Mouse (Mus musculus) hindbrain, embryonic 12.5 days (tissue): ENCODE data around the gene Hist1h3d. TPM values are rescaled to one million over a fixed set of nuclear protein-coding genes. Genes with fewer than 3 reads are reported as not detected.
A peak's percentile ranks its signal among the peaks of the same experiment; 100 is the strongest.
"Not testable (repeated sequence)": the region's sequence is repeated elsewhere in the genome, so short reads cannot be mapped to it uniquely, and the experiment has no call there.

Experiments used
- ATAC-seq: fragments of 200-750 bp; cut with Nextera tagmentation; 2 replicates; pipeline ENCODE4 v1.8.0; 2017; ENCODE audit warnings: moderate TSS enrichment; ENCODE audit not compliant: low FRiP score
- H3K27ac ChIP-seq: fragments of 300-500 bp; sonication (generic); 2 replicates; pipeline ENCODE4 v1.5.1; 2016; ENCODE audit warnings: mild to moderate bottlenecking
- H3K27me3 ChIP-seq: fragments of 300-500 bp; sonication (generic); 2 replicates; pipeline ENCODE4 v1.6.1; 2016; ENCODE audit warnings: mild to moderate bottlenecking
- H3K36me3 ChIP-seq: fragments of 300-500 bp; sonication (generic); 2 replicates; pipeline ENCODE4 v1.6.1; 2016; ENCODE audit warnings: mild to moderate bottlenecking
- H3K4me1 ChIP-seq: fragments of 300-500 bp; sonication (generic); 2 replicates; pipeline ENCODE4 v1.6.1; 2016
- H3K4me2 ChIP-seq: fragments of 300-500 bp; sonication (generic); replicated peaks from 2 replicates; pipeline ENCODE4 v1.6.1; 2016; ENCODE audit warnings: mild to moderate bottlenecking
- H3K4me3 ChIP-seq: fragments of 300-500 bp; sonication (generic); 2 replicates; pipeline ENCODE4 v1.5.1; 2016; ENCODE audit warnings: mild to moderate bottlenecking
- H3K9ac ChIP-seq: fragments of 300-500 bp; sonication (generic); 2 replicates; pipeline ENCODE4 v1.6.1; 2016; ENCODE audit warnings: mild to moderate bottlenecking, moderate library complexity
- H3K9me3 ChIP-seq: fragments of 300-500 bp; sonication (generic); replicated peaks from 2 replicates; pipeline ENCODE4 v1.6.1; 2016; ENCODE audit warnings: mild to moderate bottlenecking
- WGBS: fragments of 180-500 bp; shearing (Covaris S2); methylation state at CpG from one replicate; pipeline ENCODE4 v1.1.7; 2016; 5-methylcytosine and 5-hydroxymethylcytosine counted together
- polyA plus RNA-seq: library from polyadenylated mRNA; unstranded; fragments of >200 nt; fragmentation: Nextera tagmentation; extraction: Ambion mirVana; gene quantifications from 2 replicates; pipeline ENCODE4 v1.2.1, GENCODE M21; 2016

Hist1h3d gene
- polyA plus RNA-seq, 1 experiment from 2014 or later: 4.8 TPM

DNA sequence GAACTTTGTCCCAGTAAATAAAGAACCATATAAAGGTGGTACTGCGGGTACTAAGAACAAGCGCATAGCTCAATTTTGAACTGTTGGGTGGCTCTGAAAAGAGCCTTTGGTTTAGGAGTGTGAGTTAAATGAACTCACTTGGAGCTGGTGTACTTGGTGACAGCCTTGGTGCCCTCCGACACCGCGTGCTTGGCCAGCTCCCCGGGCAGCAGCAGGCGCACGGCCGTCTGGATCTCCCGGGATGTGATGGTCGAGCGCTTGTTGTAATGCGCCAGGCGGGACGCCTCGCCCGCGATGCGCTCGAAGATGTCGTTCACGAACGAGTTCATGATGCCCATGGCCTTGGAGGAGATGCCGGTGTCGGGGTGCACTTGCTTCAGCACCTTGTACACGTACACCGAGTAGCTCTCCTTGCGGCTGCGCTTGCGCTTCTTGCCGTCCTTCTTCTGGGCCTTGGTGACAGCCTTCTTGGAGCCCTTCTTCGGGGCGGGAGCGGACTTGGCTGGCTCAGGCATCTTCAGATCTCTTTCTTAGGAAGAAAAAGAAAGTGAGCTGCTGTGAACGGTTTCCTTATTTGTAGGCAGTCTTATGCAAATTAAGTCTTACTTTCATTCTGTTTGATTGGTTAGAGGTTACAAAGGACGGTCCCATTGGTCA, 10.0 kb downstream of the Hist1h3d start:
- H3K9me3 ChIP-seq, H3K27me3 ChIP-seq, H3K36me3 ChIP-seq: not testable (repeated sequence)
- 0% methylated on average over 23 of the region's 36 CpGs for WGBS
- peak overlapping the region; percentile 37 for H3K4me3 ChIP-seq
- peak overlapping the region; percentile 75 for H3K9ac ChIP-seq
- peak overlapping the region; percentile 69 for H3K4me2 ChIP-seq
- ATAC-seq: peak; percentile 91
- H3K27ac ChIP-seq: peak overlapping the region; percentile 94
- peaks cover 24% of the 10 kb centered on the region for H3K4me1 ChIP-seq

DNA sequence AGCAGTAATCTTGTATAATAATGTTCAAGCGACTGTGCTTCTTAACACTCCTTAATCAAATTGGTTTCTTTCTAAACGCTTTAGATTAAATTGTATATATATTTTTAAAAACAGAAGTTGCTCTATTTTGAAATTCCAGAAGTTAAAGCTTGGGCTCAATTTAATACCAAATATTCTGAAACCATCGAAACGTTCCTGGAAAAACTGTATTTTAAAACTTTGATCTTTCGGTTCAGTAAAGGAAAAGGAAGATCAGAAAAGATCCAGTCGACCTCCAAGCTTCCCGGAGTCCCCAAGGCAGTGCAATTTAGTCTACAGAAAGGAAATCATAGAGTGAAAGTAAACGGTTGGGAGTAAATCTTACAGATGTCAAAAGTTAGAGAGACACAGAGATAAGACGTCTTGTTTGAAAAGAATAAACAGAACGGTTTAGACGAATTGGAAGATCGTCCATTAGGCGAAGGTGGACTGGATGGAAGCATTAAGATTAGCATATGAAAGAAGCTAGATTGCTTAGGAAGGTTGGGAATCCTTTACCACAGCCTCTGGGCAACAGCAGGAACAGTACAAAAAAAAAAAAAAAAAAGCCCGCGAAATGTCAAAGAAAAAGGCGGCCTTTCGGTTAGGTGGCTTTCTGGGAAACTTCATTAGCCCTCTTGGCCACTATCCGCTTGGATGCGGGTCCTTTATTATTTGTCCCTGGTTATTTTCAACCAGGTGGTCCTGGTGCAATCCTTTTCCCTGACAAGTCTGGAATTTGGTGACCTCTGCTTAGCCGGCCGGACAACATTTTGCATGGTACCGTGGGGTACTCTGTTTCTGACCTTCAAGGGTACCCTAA, 10.8 kb downstream of the Hist1h3d start:
- Histone ChIP-seq H3K27ac (peak overlapping the region; percentile 94), H3K9me3 (no peaks in the 10 kb centered on the region), H3K27me3 (no peaks in the 10 kb centered on the region), H3K4me1 (peaks cover 24% of the 10 kb centered on the region), H3K4me2 (peak overlapping the region; percentile 69), H3K4me3 (peak overlapping the region; percentile 37), H3K9ac (peak overlapping the region; percentile 49), H3K36me3 (no peaks in the 10 kb centered on the region)
- no peak for ATAC-seq
- 3% methylated on average over 22 of the region's 22 CpGs for WGBS

DNA sequence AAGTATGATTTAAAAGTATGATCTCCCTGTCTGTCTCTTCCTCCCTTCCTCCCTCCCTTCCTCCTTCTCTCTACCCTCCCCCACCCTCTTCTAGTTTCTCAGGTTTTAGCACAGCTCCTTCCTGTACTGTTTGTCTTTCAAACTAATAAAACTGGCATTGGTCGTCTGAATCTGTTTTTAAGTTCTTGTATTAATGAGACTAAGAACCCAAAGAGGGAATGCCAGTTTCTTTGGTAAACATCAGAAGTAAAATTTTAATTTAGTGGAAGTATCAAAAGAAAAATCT, 11.3 kb downstream of the Hist1h3d start:
- WGBS: 9% methylated on average over 1 of the region's 1 CpGs
- no peak for ATAC-seq

DNA sequence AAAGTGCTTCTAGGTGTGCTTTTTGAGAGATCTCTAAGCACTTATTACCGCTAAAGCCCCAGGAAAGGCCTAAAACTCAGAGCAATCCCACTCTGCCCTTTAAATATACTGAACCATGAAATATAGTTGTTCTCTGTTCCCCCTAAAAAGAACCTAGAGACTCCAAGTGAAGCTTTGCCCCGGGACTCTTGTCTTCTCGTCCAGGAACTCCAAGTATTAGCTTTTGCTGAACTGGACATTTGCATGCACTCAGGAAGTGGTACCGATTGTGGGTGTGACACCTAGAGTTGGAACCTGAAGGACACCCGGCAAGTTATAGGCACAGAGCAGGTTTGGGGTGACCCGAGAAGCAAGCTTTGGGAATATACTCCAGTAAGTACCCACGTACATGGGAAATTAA, 15.6 kb downstream of the Hist1h3d start:
- H3K27ac ChIP-seq: no peak overlapping the region
- no peaks in the 10 kb centered on the region for H3K9me3 ChIP-seq
- peaks cover 2% of the 10 kb centered on the region; the same call in 1 of the 2 replicates for H3K4me1 ChIP-seq
- no peak overlapping the region for H3K9ac ChIP-seq
- no peaks in the 10 kb centered on the region for H3K27me3 ChIP-seq
- no peaks in the 10 kb centered on the region for H3K36me3 ChIP-seq
- WGBS: 92% methylated on average over 7 of the region's 7 CpGs
- no peak overlapping the region for H3K4me2 ChIP-seq
- ATAC-seq: no peak
- no peak overlapping the region for H3K4me3 ChIP-seq

More for the DNA sequence above, 11.3 kb downstream of the Hist1h3d start:
- Histone ChIP-seq H3K36me3 (no peaks in the 10 kb centered on the region), H3K27ac (peak overlapping the region; percentile 87), H3K9ac (peak overlapping the region; percentile 49; the same call in 1 of the 2 replicates), H3K4me3 (peak overlapping the region; percentile 24; the same call in 1 of the 2 replicates), H3K27me3 (no peaks in the 10 kb centered on the region), H3K9me3 (no peaks in the 10 kb centered on the region), H3K4me1 (peaks cover 22% of the 10 kb centered on the region), H3K4me2 (peak overlapping the region; percentile 69)

DNA sequence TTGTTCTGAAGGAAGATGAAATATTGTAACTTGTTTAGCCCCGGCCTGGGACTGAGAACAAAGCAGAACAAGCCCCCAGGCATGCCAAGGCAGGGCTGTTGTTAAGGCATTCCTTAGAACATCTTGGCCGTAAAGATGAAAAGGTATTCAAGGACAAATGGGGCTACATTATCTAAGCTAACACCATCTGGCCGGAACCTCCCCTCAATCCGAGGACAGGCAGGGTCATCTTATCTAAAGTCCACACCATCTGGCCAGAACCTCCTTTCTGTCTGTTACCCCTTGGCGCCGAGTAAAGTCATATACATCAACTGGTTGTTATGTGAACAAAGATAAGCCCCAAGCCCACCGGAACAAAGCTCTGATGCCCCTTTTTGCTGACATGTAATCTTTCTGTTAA, 16.3 kb downstream of the Hist1h3d start:
- not testable (repeated sequence) for H3K4me2 ChIP-seq, ATAC-seq, H3K9me3 ChIP-seq, H3K36me3 ChIP-seq, H3K27ac ChIP-seq, H3K4me1 ChIP-seq, H3K9ac ChIP-seq, H3K4me3 ChIP-seq, H3K27me3 ChIP-seq
- 88% methylated on average over 7 of the region's 7 CpGs for WGBS

- WGBS: 82% methylated on average over 7 of the region's 7 CpGs
- H3K4me1 ChIP-seq: no peaks in the 10 kb centered on the region
- no peak overlapping the region for H3K27ac ChIP-seq
- H3K9me3 ChIP-seq: no peaks in the 10 kb centered on the region
- no peaks in the 10 kb centered on the region for H3K36me3 ChIP-seq
- no peak overlapping the region for H3K4me2 ChIP-seq
- H3K4me3 ChIP-seq: no peak overlapping the region
- ATAC-seq: no peak
- H3K27me3 ChIP-seq: no peaks in the 10 kb centered on the region
- H3K9ac ChIP-seq: no peak overlapping the region
Observed at GRCm38 (mm10) chr13:23592614-23593013, 17.1 kb downstream of the Hist1h3d start.

DNA sequence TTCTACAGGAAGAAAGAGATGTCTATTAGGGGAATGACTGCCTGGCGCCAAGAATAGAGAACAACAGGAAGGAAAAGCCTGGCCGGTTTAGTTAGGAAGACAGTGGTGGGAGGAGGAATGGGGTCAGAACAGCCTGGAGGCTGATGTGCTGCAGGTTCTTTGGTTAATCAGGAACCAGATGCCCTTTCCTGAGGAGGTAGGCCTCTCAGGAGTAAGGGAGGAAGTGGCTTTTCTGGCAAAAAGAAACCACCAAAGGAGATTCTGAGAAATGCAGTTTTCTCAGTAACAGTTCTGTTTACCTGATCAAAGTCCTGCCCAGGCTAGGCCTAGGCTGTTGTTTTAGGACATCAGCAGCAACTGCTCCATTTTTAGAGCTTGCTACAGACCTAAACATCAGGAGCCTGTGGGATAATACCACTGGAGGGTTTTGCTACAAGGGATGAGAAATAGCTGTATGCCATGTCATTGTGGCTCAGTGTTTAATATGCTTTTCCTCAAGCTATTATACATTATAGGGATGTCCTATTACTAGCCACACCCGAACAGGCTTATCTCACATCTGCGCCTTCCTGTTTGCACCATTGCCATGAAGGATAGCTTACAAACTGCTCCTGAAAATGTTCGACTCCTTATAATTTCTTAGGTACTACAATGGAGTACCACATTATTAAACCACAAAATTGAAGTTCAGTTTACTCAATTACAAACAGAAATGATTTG, 17.6 kb downstream of the Hist1h3d start:
- Histone ChIP-seq H3K27me3 (no peaks in the 10 kb centered on the region), H3K9ac (no peak overlapping the region), H3K4me2 (no peak overlapping the region), H3K4me3 (no peak overlapping the region), H3K9me3 (no peaks in the 10 kb centered on the region), H3K36me3 (no peaks in the 10 kb centered on the region), H3K4me1 (no peaks in the 10 kb centered on the region), H3K27ac (no peak overlapping the region)
- WGBS: 82% methylated on average over 5 of the region's 5 CpGs
- ATAC-seq: no peak

GRCm38 (mm10) chr13:23595185-23595584, 19.6 kb downstream of the Hist1h3d start:
- Histone ChIP-seq H3K4me3 (no peak overlapping the region), H3K27me3 (no peaks in the 10 kb centered on the region), H3K36me3 (no peaks in the 10 kb centered on the region), H3K9ac (no peak overlapping the region), H3K27ac (no peak overlapping the region), H3K9me3 (no peaks in the 10 kb centered on the region), H3K4me1 (no peaks in the 10 kb centered on the region), H3K4me2 (no peak overlapping the region)
- no peak for ATAC-seq
- 77% methylated on average over 2 of the region's 2 CpGs for WGBS

DNA sequence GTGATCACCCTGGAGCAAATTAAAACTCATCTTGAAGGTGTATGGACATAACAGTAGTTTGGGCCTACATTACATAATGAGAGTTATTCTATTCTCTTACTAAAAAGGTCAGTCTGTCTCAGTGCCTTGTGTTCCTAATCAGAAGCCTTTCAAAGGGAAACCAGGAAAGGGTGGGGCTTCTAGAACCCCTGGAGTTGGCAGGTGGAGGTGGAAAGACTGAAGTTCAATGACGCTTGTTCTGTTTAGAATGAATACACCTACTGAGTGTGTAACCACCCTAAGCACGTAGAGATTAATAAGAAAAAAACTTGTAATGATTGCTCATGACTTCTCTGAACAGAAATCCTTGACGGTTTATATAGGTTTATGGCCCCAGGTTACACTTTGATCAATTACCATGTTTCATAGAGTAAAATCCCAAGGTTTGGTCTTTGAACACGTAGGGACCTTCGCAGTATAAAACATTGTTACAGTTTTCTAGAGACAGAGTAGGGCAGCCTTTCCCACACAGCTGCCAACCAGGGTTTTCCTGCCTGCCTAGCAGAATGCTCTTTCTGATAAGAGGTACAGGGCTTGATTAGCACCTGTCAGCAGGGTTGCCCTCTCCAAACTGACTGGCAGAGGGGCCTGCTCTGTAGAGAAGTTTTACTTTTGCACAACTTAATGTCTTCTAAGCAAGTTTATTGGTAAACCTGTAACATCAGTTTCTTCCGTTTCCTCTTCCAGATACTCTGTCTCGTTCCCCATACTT, 20.2 kb downstream of the Hist1h3d start:
- no peak overlapping the region for H3K4me3 ChIP-seq
- WGBS: 89% methylated on average over 7 of the region's 7 CpGs
- no peak overlapping the region for H3K9ac ChIP-seq
- no peaks in the 10 kb centered on the region for H3K9me3 ChIP-seq
- no peak overlapping the region for H3K27ac ChIP-seq
- H3K36me3 ChIP-seq: no peaks in the 10 kb centered on the region
- ATAC-seq: no peak
- no peaks in the 10 kb centered on the region for H3K27me3 ChIP-seq
- H3K4me1 ChIP-seq: no peaks in the 10 kb centered on the region
- no peak overlapping the region for H3K4me2 ChIP-seq

GRCm38 (mm10) chr13:23597957-23598356, 22.4 kb downstream of the Hist1h3d start:
- WGBS: 8% methylated on average over 9 of the region's 9 CpGs
- ATAC-seq: no peak

GRCm38 (mm10) chr13:23603182-23603699, 27.7 kb downstream of the Hist1h3d start:
- Histone ChIP-seq H3K27ac (no peak overlapping the region), H3K27me3 (no peaks in the 10 kb centered on the region), H3K4me2 (no peak overlapping the region), H3K4me1 (no peaks in the 10 kb centered on the region), H3K4me3 (no peak overlapping the region), H3K9ac (no peak overlapping the region), H3K36me3 (no peaks in the 10 kb centered on the region), H3K9me3 (no peaks in the 10 kb centered on the region)
- 81% methylated on average over 7 of the region's 7 CpGs for WGBS
- no peak for ATAC-seq

More at GRCm38 (mm10) chr13:23597957-23598356, 22.4 kb downstream of the Hist1h3d start:
- Histone ChIP-seq H3K4me3 (no peak overlapping the region), H3K27ac (no peak overlapping the region), H3K4me1 (no peaks in the 10 kb centered on the region), H3K36me3 (no peaks in the 10 kb centered on the region), H3K27me3 (no peaks in the 10 kb centered on the region), H3K9ac (no peak overlapping the region), H3K4me2 (no peak overlapping the region), H3K9me3 (no peaks in the 10 kb centered on the region)

DNA sequence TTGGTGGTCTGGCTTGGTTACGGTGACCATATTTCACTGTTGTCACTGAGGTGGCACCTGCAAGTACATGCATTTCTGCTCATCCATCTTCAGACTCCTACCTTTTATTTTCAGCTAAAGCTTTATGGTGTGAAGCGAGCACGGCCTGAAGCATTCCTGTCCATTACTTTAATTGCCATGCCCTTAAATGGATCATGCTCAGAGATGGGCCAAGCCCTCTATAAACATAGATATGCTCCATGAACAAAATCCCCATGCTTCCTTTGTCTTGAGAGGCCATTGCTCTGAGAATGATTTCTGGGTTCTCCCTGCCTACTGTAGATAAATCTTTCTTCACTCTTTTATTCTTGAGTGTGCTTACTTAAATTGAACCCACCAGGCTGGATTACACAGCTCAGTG, 28.9 kb downstream of the Hist1h3d start:
- no peak overlapping the region for H3K27ac ChIP-seq
- ATAC-seq: no peak
- no peak overlapping the region for H3K9ac ChIP-seq
- no peaks in the 10 kb centered on the region for H3K4me1 ChIP-seq
- H3K27me3 ChIP-seq: no peaks in the 10 kb centered on the region
- no peaks in the 10 kb centered on the region for H3K36me3 ChIP-seq
- H3K4me3 ChIP-seq: no peak overlapping the region
- 100% methylated on average over 3 of the region's 3 CpGs for WGBS
- no peak overlapping the region for H3K4me2 ChIP-seq
- H3K9me3 ChIP-seq: no peaks in the 10 kb centered on the region
